Mouse (Mus musculus) limb, embryonic 14.5 days (tissue): ENCODE results near the gene E130114P18Rik. TPM values are rescaled to one million over a fixed set of nuclear protein-coding genes. Genes with fewer than 3 reads are reported as not detected.

Experiments
- ATAC-seq: fragments of 200-750 bp; cut with Nextera tagmentation; 2 replicates; pipeline ENCODE4 v1.8.0; 2017; ENCODE audit warnings: low read depth, moderate number of reproducible peaks, moderate TSS enrichment; ENCODE audit not compliant: low FRiP score
- DNase-seq: peaks from one replicate; pipeline ENCODE4 v3.0.0-alpha.2; 2015; ENCODE audit warnings: low spot score
- H3K27ac ChIP-seq: fragments of 300-500 bp; sonication (generic); replicated peaks from 2 replicates; pipeline ENCODE4 v1.5.1; 2014; ENCODE audit warnings: low read depth, mild to moderate bottlenecking, low read length, moderate library complexity, mixed read lengths
- H3K27me3 ChIP-seq: fragments of 300-500 bp; sonication (generic); 2 replicates; pipeline ENCODE4 v1.6.1; 2014; ENCODE audit warnings: low read length, mixed read lengths; ENCODE audit not compliant: control insufficient read depth, insufficient read depth
- H3K36me3 ChIP-seq: fragments of 300-500 bp; sonication (generic); 2 replicates; pipeline ENCODE4 v1.6.1; 2014; ENCODE audit warnings: mild to moderate bottlenecking, low read length, moderate library complexity, mixed read lengths; ENCODE audit not compliant: control insufficient read depth, insufficient read depth
- H3K4me1 ChIP-seq: fragments of 300-500 bp; sonication (generic); 2 replicates; pipeline ENCODE4 v1.6.1; 2014; ENCODE audit warnings: antibody characterized with exemption, low read length, mixed read lengths; ENCODE audit not compliant: control insufficient read depth, insufficient read depth
- H3K4me2 ChIP-seq: fragments of 300-500 bp; sonication (generic); replicated peaks from 2 replicates; pipeline ENCODE4 v1.6.1; 2014; ENCODE audit warnings: low read depth, mild to moderate bottlenecking, low read length, moderate library complexity; ENCODE audit not compliant: severe bottlenecking
- H3K4me3 ChIP-seq: fragments of 300-500 bp; sonication (generic); replicated peaks from 2 replicates; pipeline ENCODE4 v1.5.1; 2014; ENCODE audit warnings: low read length
- H3K9ac ChIP-seq: fragments of 300-500 bp; sonication (generic); 2 replicates; pipeline ENCODE4 v1.6.1; 2014; ENCODE audit warnings: mild to moderate bottlenecking, low read depth, low read length, moderate library complexity; ENCODE audit not compliant: severe bottlenecking
- H3K9me3 ChIP-seq: fragments of 300-500 bp; sonication (generic); 2 replicates; pipeline ENCODE4 v1.6.1; 2016; ENCODE audit warnings: low read length; ENCODE audit not compliant: control insufficient read depth
- POLR2A ChIP-seq: fragments of 200-500 bp; IDR thresholded peaks from 2 replicates; pipeline ENCODE4 v1.8.0; 2012; ENCODE audit warnings: inconsistent platforms, mild to moderate bottlenecking, moderate library complexity, borderline replicate concordance; ENCODE audit not compliant: insufficient read depth, insufficient read length; ENCODE audit errors: extremely low read depth
- WGBS: fragments of 180-500 bp; shearing (Covaris S2); extraction: QIAGEN DNeasy Blood & Tissue Kit; methylation state at CpG from one replicate; pipeline ENCODE4 v1.1.7; 2014; 5-methylcytosine and 5-hydroxymethylcytosine counted together
- polyA plus RNA-seq, 2 experiments: library from polyadenylated mRNA; depleted of rRNA in 1 of 2; stranded (reverse) in 1 of 2; unstranded in 1 of 2; fragments of >200 nt; fragmentation: Nextera tagmentation in 1 of 2; extraction: Ambion mirVana in 1 of 2; gene quantifications; 2 replicates each; pipeline versions ENCODE4 v1.2.1 to v1.2.3; 2012 to 2014

E130114P18Rik gene
- polyA plus RNA-seq, 2 experiments, result 2.2 to 4.9 TPM

DNA sequence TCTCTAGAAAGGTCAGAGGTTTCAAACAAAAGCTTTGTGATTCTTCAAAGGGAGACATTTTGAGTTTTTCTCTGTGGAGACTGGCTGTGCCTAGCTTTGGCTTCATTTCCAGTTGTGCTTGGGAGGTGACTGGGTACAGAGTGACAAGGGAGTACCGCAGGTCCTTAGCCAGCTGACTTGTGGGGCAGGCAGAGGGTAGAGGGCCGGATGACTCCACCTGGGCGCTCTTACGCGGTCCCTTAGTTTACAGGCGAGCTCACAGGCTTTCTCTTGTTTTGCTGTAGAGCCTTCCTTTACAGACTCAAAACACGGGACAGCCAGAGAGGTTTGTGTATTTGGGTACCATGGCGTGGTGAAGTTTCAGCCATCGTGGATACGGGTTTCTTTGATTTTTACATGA, 16.1 kb upstream of the E130114P18Rik start:
- Histone ChIP-seq H3K27me3 (no peaks in the 10 kb centered on the region), H3K4me1 (peaks cover 5% of the 10 kb centered on the region; the same call in 1 of the 2 replicates), H3K4me2 (no peak overlapping the region), H3K9ac (no peak overlapping the region), H3K27ac (no peak overlapping the region), H3K9me3 (no peaks in the 10 kb centered on the region), H3K4me3 (no peak overlapping the region), H3K36me3 (peaks cover 51% of the 10 kb centered on the region)
- DNase-seq (no peak), ATAC-seq (no peak)
- TF ChIP-seq POLR2A, result no peak
- WGBS, result 78% methylated on average over 10 of the region's 10 CpGs

DNA sequence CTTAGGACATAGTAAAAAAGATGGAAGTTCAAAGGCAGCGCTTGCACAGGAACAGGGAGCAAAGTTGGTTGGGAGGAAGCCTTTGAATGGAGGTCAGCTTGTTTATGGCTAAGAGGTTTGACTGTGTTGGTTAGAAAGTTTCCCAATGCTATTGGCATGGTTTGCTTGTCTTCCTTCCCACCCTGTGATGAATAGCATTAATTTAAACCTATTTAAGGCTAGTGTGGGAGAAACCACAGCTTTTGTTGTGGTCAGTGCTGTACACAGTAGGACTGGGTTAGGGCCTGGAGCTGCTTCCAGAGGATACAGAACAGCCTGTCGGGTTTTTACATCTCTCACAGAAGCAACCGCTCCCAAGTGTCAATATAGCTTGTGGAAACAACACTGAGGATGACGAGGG, 10.7 kb upstream of the E130114P18Rik start:
- H3K27me3 ChIP-seq, result no peaks in the 10 kb centered on the region
- TF ChIP-seq POLR2A, result no peak

DNA sequence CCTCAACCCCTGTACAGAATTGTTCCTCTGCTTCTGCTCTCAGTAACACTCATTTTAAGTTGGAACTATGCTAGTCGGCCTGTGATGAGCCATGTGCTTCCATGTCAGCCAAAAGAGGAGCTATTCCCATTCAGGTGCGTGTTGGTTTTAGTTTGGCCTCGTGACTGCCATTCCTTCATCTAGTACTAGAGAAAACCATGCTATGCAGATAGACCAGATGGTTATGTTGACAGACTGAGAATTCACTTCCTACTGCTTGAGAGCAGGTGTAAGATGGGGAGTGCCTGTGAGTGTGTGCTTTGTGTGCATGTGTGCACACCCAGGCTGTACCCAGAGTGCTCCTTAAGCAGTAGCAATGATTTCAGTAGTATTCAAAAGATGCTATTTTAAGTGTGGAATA, 9.6 kb upstream of the E130114P18Rik start:
- H3K27me3 ChIP-seq, result no peaks in the 10 kb centered on the region
- no peak for ATAC-seq
- WGBS, result 70% methylated on average over 3 of the region's 3 CpGs

More for the DNA sequence above, 10.7 kb upstream of the E130114P18Rik start:
- no peak overlapping the region for H3K9ac ChIP-seq
- ATAC-seq (no peak), DNase-seq (no peak)
- H3K9me3 ChIP-seq, result no peaks in the 10 kb centered on the region
- H3K36me3 ChIP-seq, result peaks cover 54% of the 10 kb centered on the region
- H3K27ac ChIP-seq, result no peak overlapping the region
- no peak overlapping the region for H3K4me2 ChIP-seq
- no peak overlapping the region for H3K4me3 ChIP-seq
- 73% methylated on average over 4 of the region's 4 CpGs for WGBS
- H3K4me1 ChIP-seq, result peaks cover 16% of the 10 kb centered on the region; the same call in 1 of the 2 replicates

DNA sequence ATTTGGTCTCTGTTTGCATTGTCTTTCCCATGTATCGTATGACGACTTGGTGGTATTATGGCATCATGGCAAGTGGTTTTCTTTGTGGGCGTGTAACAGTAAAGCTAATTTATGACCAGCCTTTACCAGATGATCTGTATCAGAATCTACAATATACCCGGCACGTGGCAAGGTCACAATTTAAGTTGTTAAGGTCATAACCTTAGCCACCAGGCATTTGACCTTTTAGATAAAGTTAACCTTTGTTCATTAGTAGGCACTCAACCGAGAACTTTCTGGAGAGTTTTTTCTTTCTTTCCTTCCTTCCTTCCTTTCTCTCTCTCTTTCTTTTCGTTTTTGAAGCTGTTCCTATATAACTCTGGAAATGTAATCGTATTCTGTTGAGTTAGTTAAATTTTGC, 8.7 kb upstream of the E130114P18Rik start:
- Histone ChIP-seq H3K9me3 (no peaks in the 10 kb centered on the region), H3K4me2 (no peak overlapping the region), H3K4me1 (peaks cover 21% of the 10 kb centered on the region; the same call in 1 of the 2 replicates), H3K36me3 (peaks cover 58% of the 10 kb centered on the region), H3K9ac (no peak overlapping the region), H3K4me3 (no peak overlapping the region), H3K27me3 (no peaks in the 10 kb centered on the region), H3K27ac (no peak overlapping the region)
- ATAC-seq (no peak), DNase-seq (no peak)
- WGBS, result 49% methylated on average over 8 of the region's 8 CpGs
- no peak for TF ChIP-seq POLR2A

More for the DNA sequence above, 9.6 kb upstream of the E130114P18Rik start:
- no peak overlapping the region for H3K27ac ChIP-seq
- peaks cover 19% of the 10 kb centered on the region; the same call in 1 of the 2 replicates for H3K4me1 ChIP-seq
- no peaks in the 10 kb centered on the region for H3K9me3 ChIP-seq
- no peak overlapping the region for H3K9ac ChIP-seq
- DNase-seq, result no peak
- H3K4me2 ChIP-seq, result no peak overlapping the region
- no peak for TF ChIP-seq POLR2A
- H3K36me3 ChIP-seq, result peaks cover 58% of the 10 kb centered on the region
- H3K4me3 ChIP-seq, result no peak overlapping the region

DNA sequence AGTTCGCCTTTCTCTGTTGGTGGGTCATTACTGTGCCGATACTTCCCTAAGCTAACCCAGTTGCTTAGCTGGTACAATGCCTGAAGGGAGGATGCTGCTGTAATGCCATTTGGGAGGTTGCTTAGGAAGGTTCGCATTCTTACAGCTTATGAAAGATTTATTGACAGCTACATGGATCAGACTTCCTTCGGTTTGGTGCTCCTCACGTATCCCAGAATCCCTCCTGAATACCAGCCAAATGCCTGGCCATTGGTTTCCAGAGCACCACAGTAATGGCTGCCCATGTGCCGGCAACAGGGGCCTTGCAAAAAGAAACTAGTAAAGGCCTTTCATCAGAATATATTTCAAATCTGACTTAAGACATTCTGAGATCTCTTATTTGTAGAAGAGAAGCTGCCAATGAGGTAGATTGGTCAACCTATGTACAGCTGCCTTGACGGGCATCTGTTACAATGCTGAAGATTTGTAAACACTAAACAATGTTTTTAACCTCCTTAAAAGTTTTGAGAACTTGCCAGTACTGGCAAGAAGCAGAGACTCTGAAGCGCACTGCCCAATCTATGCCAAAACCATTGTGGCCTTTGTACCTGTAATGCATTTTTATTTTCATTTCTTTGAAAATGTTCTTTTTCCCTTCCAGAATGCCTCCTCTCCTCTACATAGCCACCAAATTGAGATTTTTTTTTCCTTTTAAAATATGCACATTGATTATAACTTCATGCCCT, 7.8 kb upstream of the E130114P18Rik start:
- H3K27ac ChIP-seq, result no peak overlapping the region
- WGBS, result 75% methylated on average over 8 of the region's 8 CpGs
- H3K9me3 ChIP-seq, result no peaks in the 10 kb centered on the region
- ATAC-seq, result no peak
- DNase-seq, result no peak
- no peak for TF ChIP-seq POLR2A
- peaks cover 58% of the 10 kb centered on the region for H3K36me3 ChIP-seq
- no peak overlapping the region for H3K4me3 ChIP-seq
- H3K27me3 ChIP-seq, result no peaks in the 10 kb centered on the region
- no peak overlapping the region for H3K9ac ChIP-seq
- H3K4me1 ChIP-seq, result peaks cover 24% of the 10 kb centered on the region; the same call in 1 of the 2 replicates
- H3K4me2 ChIP-seq, result no peak overlapping the region
